Mouse (Mus musculus) brain, adult 2 months (tissue): ENCODE data around the gene Vmn2r55.
"Not testable (repeated sequence)": the region's sequence is repeated elsewhere in the genome, so short reads cannot be mapped to it uniquely, and the experiment has no call there.

Experiments used
- DNase-seq: peaks from one replicate; pipeline ENCODE4 v3.0.0; 2011; ENCODE audit warnings: low read depth, low spot score

Vmn2r55 gene

DNA sequence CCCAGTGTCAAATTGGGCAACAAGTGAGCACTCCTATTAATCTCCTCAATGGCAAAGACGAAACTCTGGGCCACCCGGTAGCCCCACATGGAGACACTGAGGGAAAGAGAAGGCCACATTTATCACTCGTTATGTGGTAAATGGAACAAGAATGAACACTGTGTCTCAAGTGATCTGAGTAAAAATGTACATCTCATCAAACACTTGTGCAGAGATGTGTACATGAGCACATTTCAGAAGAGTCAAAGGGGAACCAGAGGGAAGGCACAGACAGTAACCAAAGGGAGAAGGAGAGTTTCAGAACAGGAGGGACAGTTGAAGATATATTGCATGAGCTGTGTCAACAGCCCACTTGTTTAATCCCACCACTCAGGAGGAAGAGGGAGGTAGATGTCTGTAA lies at the start of gene Vmn2r55:
TSS of gene Vmn2r55 (minus strand) at position 101 of the 400 bp plus-strand sequence.
- DNase-seq = not testable (repeated sequence)

- DNase-seq = not testable (repeated sequence)
Measured at GRCm38 (mm10) chr7:12640219-12640618, 44.6 kb downstream of the Vmn2r55 start, which contains the start of gene Vmn2r54. Vmn2r54 (minus strand) TSS chr7:12640319.

DNA sequence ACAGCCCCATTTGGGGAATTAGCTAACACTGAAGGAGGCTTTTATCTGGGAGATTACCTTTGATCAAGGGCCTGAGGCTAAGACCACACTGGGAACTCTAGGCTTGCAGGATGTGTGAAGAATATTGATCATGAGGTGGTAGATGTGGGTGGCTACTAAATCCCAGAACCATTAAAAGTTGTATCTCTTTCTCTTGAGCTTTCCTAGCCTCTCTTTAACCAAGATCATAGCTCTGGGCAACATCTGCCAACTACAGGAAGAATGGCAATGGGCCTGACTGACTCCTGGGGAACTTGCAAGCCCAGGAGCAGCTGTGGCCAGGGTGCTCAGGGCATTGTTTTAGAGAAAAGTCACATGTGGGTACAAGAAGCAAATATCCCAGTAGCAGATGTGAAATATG lies 76.1 kb downstream of the Vmn2r55 start, which contains the start of gene Vmn2r53:
TSS of gene Vmn2r53 (minus strand) at position 101 of the 400 bp plus-strand sequence.
- DNase-seq = no peak
